Mouse (Mus musculus) hindbrain, postnatal 0 days (tissue): ENCODE data around the gene Smyd5. TPM values are rescaled to one million over a fixed set of nuclear protein-coding genes. Genes with fewer than 3 reads are reported as not detected.

ENCODE experiments used
- ATAC-seq: fragments of 200-750 bp; cut with Nextera tagmentation; 2 replicates; pipeline ENCODE4 v1.8.0; 2017; ENCODE audit warnings: mild to moderate bottlenecking, moderate TSS enrichment, moderate library complexity
- DNase-seq: peaks from one replicate; pipeline ENCODE4 v3.0.0-alpha.2; 2015; ENCODE audit warnings: low spot score
- H3K27ac ChIP-seq: fragments of 300-500 bp; sonication (generic); 2 replicates; pipeline ENCODE4 v1.5.1; 2014; ENCODE audit warnings: mild to moderate bottlenecking
- H3K27me3 ChIP-seq: fragments of 300-500 bp; sonication (generic); 2 replicates; pipeline ENCODE4 v1.6.1; 2014; ENCODE audit warnings: low read length, mixed read lengths; ENCODE audit not compliant: insufficient read depth
- H3K36me3 ChIP-seq: fragments of 300-500 bp; sonication (generic); 2 replicates; pipeline ENCODE4 v1.6.1; 2014; ENCODE audit warnings: low read length, mixed read lengths; ENCODE audit not compliant: insufficient read depth
- H3K4me1 ChIP-seq: fragments of 300-500 bp; sonication (generic); 2 replicates; pipeline ENCODE4 v1.6.1; 2014; ENCODE audit warnings: antibody characterized with exemption, low read length, mixed read lengths; ENCODE audit not compliant: insufficient read depth
- H3K4me2 ChIP-seq: fragments of 300-500 bp; sonication (generic); 2 replicates; pipeline ENCODE4 v1.6.1; 2014; ENCODE audit warnings: low read depth, mild to moderate bottlenecking, low read length, moderate library complexity, mixed read lengths
- H3K4me3 ChIP-seq: fragments of 300-500 bp; sonication (generic); 2 replicates; pipeline ENCODE4 v1.5.1; 2014; ENCODE audit warnings: low read length
- H3K9ac ChIP-seq: fragments of 300-500 bp; sonication (generic); replicated peaks from 2 replicates; pipeline ENCODE4 v1.6.1; 2014; ENCODE audit warnings: mild to moderate bottlenecking, low read length, moderate library complexity, mixed read lengths
- H3K9me3 ChIP-seq: fragments of 300-500 bp; sonication (generic); 2 replicates; pipeline ENCODE4 v1.6.1; 2016; ENCODE audit warnings: low read length, mixed read lengths
- CTCF ChIP-seq: IDR thresholded peaks from 2 replicates; pipeline ENCODE4 v1.5.1; 2016; ENCODE audit warnings: antibody characterized with exemption, control low read depth, low read depth
- WGBS: fragments of 180-500 bp; shearing (Covaris S2); extraction: QIAGEN DNeasy Blood & Tissue Kit; methylation state at CpG from one replicate; pipeline ENCODE4 v1.1.7; 2014; 5-methylcytosine and 5-hydroxymethylcytosine counted together
- polyA plus RNA-seq: library from polyadenylated mRNA; unstranded; fragments of >200 nt; fragmentation: Nextera tagmentation; extraction: Ambion mirVana; gene quantifications from 2 replicates; pipeline ENCODE4 v1.2.1, GENCODE M21; 2015
- total RNA-seq: library from RNA; depleted of rRNA; stranded (reverse); fragments of >200 nt; gene quantifications from 2 replicates; pipeline ENCODE4 v1.2.3, GENCODE M21; 2014

The Smyd5 gene
- total and polyA plus RNA-seq, 2 experiments from 2014 or later: 57.2 to 69.1 TPM

DNA sequence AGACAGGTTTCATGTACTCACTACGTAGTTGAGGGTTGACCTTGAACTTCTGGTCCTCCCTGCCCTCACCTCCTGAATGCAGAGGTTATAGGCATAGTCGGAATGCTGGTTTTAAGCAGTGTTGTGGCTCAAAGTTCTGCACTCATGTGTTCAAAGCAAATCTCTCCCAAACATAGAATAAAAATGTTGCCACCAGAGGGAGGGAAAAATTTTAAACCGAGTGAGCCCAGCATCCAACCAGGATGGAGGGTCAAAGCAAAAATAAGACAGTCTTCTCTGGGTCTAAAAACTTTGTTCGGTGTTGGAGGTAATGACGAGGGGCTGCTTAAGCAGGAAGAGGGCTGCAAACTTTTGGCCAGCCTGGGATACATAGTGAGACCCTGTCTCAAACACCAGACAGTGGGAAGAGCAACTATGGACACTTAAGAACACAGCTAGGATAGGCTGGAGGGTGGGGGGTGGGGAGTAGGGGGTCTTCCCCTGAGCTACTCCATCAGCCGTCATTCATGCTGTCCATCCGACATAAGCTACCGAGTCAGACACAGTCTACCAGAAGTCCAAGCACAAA lies 431 bp upstream of the Smyd5 start:
- TF ChIP-seq CTCF: 0 out of 2 replicates have a peak, but pooled peaks have one; percentile 14
- ATAC-seq (peak; percentile 77), DNase-seq (no peak)
- WGBS: 43% methylated on average over 8 of the region's 8 CpGs
- no peak overlapping the region for H3K27ac ChIP-seq
- H3K4me1 ChIP-seq: peaks cover 8% of the 10 kb centered on the region; the same call in 1 of the 2 replicates
- H3K4me3 ChIP-seq: peak overlapping the region; percentile 80
- H3K9ac ChIP-seq: peak overlapping the region; percentile 57
- H3K4me2 ChIP-seq: peak overlapping the region; percentile 71
- H3K27me3 ChIP-seq: no peaks in the 10 kb centered on the region
- H3K36me3 ChIP-seq: no peaks in the 10 kb centered on the region
- no peaks in the 10 kb centered on the region for H3K9me3 ChIP-seq

DNA sequence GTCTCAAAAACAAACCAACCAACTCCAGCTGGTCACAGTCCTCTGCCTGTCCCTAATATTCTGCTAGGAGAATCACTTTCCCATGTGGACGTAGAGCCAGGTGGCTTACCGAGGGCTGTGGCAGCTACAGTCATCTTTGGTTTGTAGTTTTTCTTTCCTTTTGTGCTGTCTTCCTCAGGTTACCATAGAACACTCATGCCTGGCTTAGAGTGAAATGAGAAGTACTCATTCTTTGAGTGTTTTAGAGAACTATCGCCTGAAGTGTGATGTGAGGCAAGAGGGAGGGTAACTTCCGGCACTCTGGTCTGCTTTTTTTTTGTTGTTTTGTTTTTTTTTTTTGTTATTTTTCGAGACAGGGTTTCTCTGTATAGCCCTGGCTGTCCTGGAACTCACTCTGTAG lies 2.1 kb downstream of the Smyd5 start:
- ATAC-seq: no peak
- WGBS: 82% methylated on average over 5 of the region's 5 CpGs

DNA sequence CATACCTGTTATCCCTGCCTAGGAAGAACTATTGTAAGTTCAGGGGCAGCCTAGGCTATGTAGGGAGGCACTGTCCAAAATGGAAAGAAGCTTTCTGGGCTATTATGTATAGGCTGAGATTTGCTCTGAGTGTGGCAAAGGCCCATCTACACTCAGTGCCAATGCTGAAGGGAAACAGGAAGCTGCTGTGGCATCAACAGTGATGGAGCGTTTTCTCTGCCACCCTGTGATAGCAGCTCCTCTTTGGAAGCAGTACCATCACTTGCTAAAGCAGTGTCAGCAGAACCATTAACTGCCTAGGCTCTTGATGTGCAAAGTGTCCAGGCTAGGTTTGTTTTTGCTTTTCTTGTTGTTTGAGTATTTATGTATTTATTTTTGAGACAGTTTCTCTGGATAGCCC lies 4.4 kb downstream of the Smyd5 start:
- Histone ChIP-seq H3K4me2 (no peak overlapping the region), H3K9ac (no peak overlapping the region), H3K27ac (no peak overlapping the region), H3K36me3 (peaks cover 11% of the 10 kb centered on the region; the same call in 1 of the 2 replicates), H3K4me3 (no peak overlapping the region), H3K27me3 (no peaks in the 10 kb centered on the region), H3K9me3 (no peaks in the 10 kb centered on the region), H3K4me1 (peaks cover 8% of the 10 kb centered on the region; the same call in 1 of the 2 replicates)
- ATAC-seq (no peak), DNase-seq (no peak)
- 91% methylated on average over 1 of the region's 1 CpGs for WGBS
- no peak for TF ChIP-seq CTCF

More for the DNA sequence above, 2.1 kb downstream of the Smyd5 start:
- H3K27ac ChIP-seq: no peak overlapping the region
- no peaks in the 10 kb centered on the region for H3K9me3 ChIP-seq
- H3K36me3 ChIP-seq: peaks cover 2% of the 10 kb centered on the region; the same call in 1 of the 2 replicates
- DNase-seq: no peak
- TF ChIP-seq CTCF: no peak
- H3K4me1 ChIP-seq: peaks cover 8% of the 10 kb centered on the region; the same call in 1 of the 2 replicates
- no peaks in the 10 kb centered on the region for H3K27me3 ChIP-seq
- no peak overlapping the region for H3K9ac ChIP-seq
- H3K4me2 ChIP-seq: no peak overlapping the region
- no peak overlapping the region for H3K4me3 ChIP-seq

DNA sequence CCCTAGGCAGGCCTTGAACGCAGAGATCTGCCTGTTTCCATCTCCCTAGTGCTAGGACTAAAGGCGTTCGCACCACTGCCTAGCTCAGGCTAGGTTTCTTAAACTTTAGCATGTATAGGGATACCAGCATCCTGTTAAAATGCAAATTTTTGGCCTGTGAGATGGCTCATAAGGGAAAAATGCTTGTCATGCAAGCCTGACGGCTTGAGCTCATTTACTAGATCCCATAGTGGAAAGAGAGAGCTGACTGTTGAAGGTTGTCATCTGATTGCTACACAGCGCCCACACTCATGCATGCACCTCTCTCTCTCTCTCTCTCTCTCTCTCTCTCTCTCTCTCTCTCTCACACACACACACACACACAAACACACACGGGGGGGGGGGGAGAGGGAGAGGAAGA lies 4.8 kb downstream of the Smyd5 start:
- no peak for ATAC-seq
- Histone ChIP-seq H3K27me3 (no peaks in the 10 kb centered on the region), H3K9ac (no peak overlapping the region), H3K4me2 (no peak overlapping the region), H3K9me3 (no peaks in the 10 kb centered on the region), H3K36me3 (peaks cover 14% of the 10 kb centered on the region; the same call in 1 of the 2 replicates), H3K4me1 (peaks cover 8% of the 10 kb centered on the region; the same call in 1 of the 2 replicates), H3K27ac (no peak overlapping the region), H3K4me3 (no peak overlapping the region)
- DNase-seq: no peak
- WGBS: 82% methylated on average over 5 of the region's 6 CpGs
- no peak for TF ChIP-seq CTCF

DNA sequence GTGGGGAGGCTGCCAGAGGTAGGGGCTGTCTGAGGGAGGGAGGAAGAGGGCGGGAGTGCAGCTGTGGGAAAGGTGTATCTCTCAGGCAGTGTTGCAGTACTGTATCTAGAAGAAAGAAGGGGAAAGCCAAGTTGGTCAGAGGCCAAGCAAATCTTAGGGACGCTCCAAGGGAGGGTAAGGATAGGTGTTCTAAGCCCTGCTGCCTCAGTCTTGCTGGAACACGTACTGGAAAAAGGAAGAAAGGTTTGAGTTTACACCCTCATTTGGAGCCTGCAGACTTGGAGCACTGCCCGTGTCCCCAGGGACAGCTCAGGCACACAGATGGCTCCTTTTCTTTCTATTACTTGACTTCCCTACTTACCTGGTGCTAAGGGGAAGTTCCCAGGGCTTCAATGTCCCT lies 9.4 kb downstream of the Smyd5 start:
- Histone ChIP-seq H3K9me3 (no peaks in the 10 kb centered on the region), H3K27me3 (no peaks in the 10 kb centered on the region), H3K4me2 (no peak overlapping the region), H3K9ac (no peak overlapping the region), H3K4me3 (no peak overlapping the region), H3K36me3 (peaks cover 30% of the 10 kb centered on the region), H3K27ac (no peak overlapping the region), H3K4me1 (no peaks in the 10 kb centered on the region)
- ATAC-seq: no peak
- 90% methylated on average over 4 of the region's 4 CpGs for WGBS
- TF ChIP-seq CTCF: no peak
- DNase-seq: no peak

DNA sequence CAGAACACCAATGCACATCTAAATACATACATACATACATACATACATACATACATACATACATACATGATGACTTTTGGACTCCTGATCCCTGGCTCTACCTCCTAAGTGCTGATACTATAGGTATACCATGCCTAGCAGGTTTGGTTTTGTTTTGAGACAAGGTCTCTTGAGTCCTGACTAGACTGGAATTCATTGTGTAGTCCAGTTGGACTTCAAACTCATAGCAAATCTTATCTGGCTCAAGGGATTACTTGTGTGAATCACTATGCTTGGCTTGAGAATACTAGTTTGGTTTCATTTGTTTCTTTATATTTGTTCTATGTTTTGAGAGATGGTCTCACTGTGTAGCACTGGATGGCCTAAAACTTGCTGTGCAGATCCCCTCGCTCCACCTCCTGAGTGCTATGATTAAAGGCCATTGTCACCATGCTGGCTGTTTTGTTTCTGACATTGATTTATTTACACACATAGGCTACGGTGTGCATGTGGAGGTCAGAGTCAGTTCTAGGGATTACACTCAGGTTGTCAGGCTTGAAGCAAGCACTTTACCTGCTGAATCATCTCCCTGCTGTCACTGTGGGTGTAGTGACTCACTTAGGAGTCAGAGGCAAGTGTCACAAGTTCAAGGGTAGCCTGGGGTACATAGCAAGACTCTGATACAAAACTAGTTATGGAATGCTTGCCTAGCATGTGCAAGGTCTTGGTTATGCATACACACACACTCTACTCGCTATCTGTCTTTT lies 11.9 kb downstream of the Smyd5 start:
- H3K27me3 ChIP-seq: no peaks in the 10 kb centered on the region
- ATAC-seq (no peak), DNase-seq (no peak)
- H3K9me3 ChIP-seq: no peaks in the 10 kb centered on the region
- H3K4me1 ChIP-seq: no peaks in the 10 kb centered on the region
- peaks cover 30% of the 10 kb centered on the region for H3K36me3 ChIP-seq
- H3K4me2 ChIP-seq: no peak overlapping the region
- no peak overlapping the region for H3K27ac ChIP-seq
- WGBS: 81% methylated on average over 3 of the region's 3 CpGs
- TF ChIP-seq CTCF: no peak
- H3K9ac ChIP-seq: no peak overlapping the region
- H3K4me3 ChIP-seq: no peak overlapping the region
